Mouse (Mus musculus): Measurements from ENCODE around the gene Sh3kbp1.

DNA sequence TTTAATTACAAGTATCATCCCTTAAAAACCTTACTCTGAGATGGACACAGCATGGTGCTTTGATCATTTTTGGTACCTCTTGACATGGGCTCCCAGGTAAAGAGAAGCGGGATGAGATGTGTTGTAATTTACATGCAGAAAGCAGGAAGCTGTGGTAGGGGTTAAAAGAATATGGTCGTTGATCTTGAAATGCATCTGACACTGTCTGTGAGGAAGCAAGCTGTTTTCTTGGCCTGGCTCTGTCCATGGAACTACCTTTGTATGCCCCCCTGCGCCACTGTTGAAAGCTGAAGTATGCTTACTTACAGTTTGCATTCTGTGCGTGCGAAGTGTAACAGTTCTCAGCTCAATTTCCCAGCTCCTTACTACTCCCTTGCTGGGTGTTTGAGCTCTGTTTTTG is 61.6 kb downstream of the Sh3kbp1 start:
- no peak for TF ChIP-seq CTCF (IDR thresholded peaks at IDR 0.05 in 2 of 3, conservative IDR thresholded peaks at IDR 0.05 in 1 of 3; ENCODE audit: control insufficient read depth in 1 of 3, insufficient read depth in 1 of 3, low read depth in 2 of 3, low read length in 3 of 3, poor library complexity in 1 of 3, severe bottlenecking in 1 of 3)
- TF ChIP-seq SMC3 (IDR thresholded peaks at IDR 0.05; ENCODE audit: low read depth, low read length), result no peak
- no peak for TF ChIP-seq CHD2 (IDR thresholded peaks at IDR 0.05; ENCODE audit: low read length)
- no peak for TF ChIP-seq MAX (IDR thresholded peaks at IDR 0.05; ENCODE audit: low read length)
